Mouse (Mus musculus) lung, postnatal 0 days (tissue): ENCODE measurements at regions not wholly inside any gene's neighbourhood (a gene's known extent, or its start where the extent isn't known, plus 50 kb on each side); places are given as distances from the start of the nearest gene placed in this dataset.

Experiments used
- ATAC-seq: fragments of 200-750 bp; cut with Nextera tagmentation; 2 replicates; pipeline ENCODE4 v1.8.0; 2017; ENCODE audit warnings: moderate library complexity
- DNase-seq: peaks from one replicate; pipeline ENCODE4 v3.0.0-alpha.2; 2016; ENCODE audit warnings: low spot score
- H3K27ac ChIP-seq: fragments of 300-500 bp; sonication (generic); 2 replicates; pipeline ENCODE4 v1.5.1; 2014; ENCODE audit warnings: antibody characterized with exemption, mild to moderate bottlenecking, low read length, mixed read lengths
- H3K27me3 ChIP-seq: fragments of 300-500 bp; sonication (generic); replicated peaks from 2 replicates; pipeline ENCODE4 v1.6.1; 2014; ENCODE audit warnings: low read length, mixed read lengths; ENCODE audit not compliant: insufficient read depth
- H3K36me3 ChIP-seq: fragments of 300-500 bp; sonication (generic); 2 replicates; pipeline ENCODE4 v1.6.1; 2014; ENCODE audit warnings: low read length, mixed read lengths; ENCODE audit not compliant: insufficient read depth
- H3K4me1 ChIP-seq: fragments of 300-500 bp; sonication (generic); 2 replicates; pipeline ENCODE4 v1.6.1; 2014; ENCODE audit warnings: antibody characterized with exemption, low read depth, low read length, mixed read lengths; ENCODE audit not compliant: insufficient read depth
- H3K4me2 ChIP-seq: fragments of 300-500 bp; sonication (generic); replicated peaks from 2 replicates; pipeline ENCODE4 v1.6.1; 2014; ENCODE audit warnings: low read depth, mild to moderate bottlenecking, low read length, moderate library complexity, mixed read lengths
- H3K4me3 ChIP-seq: fragments of 300-500 bp; sonication (generic); 2 replicates; pipeline ENCODE4 v1.5.1; 2014; ENCODE audit warnings: low read depth, low read length
- H3K9ac ChIP-seq: fragments of 300-500 bp; sonication (generic); replicated peaks from 2 replicates; pipeline ENCODE4 v1.6.1; 2014; ENCODE audit warnings: low read depth, mild to moderate bottlenecking
- H3K9me3 ChIP-seq: fragments of 300-500 bp; sonication (generic); 2 replicates; pipeline ENCODE4 v1.6.1; 2016; ENCODE audit warnings: low read length, mixed read lengths
- CTCF ChIP-seq: IDR thresholded peaks from 2 replicates; pipeline ENCODE4 v1.5.1; 2016; ENCODE audit warnings: antibody characterized with exemption, mild to moderate bottlenecking
- EP300 ChIP-seq: IDR thresholded peaks from 2 replicates; pipeline ENCODE4 v1.6.1; 2016; ENCODE audit warnings: antibody characterized with exemption, mild to moderate bottlenecking, control low read depth
- whole genome bisulfite sequencing: fragments of 180-500 bp; shearing (Covaris S2); extraction: QIAGEN DNeasy Blood & Tissue Kit; methylation state at CpG from one replicate; pipeline ENCODE4 v1.1.7; 2014; 5-methylcytosine and 5-hydroxymethylcytosine counted together

DNA sequence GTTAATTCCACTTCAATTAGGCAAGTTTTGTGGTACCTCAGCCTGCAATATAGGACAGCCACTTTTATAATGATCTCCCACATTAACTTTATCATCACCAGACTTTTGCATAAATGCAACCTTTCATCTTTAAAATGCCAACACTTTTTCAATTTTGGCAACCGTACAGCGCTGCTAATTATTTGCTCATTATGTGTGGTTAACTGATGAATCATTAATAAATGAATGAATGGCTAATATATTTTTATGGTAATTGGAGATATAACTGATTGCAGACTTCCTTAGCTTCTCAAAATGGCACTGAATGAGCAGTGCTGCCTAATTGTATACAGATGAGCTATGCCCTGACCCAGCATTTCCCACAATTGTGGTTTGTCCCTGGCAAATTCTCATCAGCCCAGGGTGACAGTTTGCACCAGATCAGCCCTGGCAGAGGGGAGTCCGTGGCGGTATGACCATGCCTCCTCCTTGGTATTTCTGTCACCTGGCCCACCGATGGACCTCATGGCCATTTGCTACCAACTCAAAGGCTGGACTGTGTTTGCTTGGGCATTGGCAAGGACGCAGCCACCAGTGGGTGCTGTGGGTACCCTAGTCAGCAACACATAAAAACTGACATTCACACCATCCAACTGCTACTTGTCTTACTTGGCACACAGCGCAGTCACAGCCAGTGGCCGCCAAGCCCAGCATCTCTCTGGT, 173.7 kb upstream of the Lmo4 start:
- Histone ChIP-seq H3K36me3 (no peaks in the 10 kb centered on the region), H3K4me3 (no peak overlapping the region), H3K4me2 (no peak overlapping the region), H3K27ac (no peak overlapping the region), H3K4me1 (no peaks in the 10 kb centered on the region), H3K9ac (no peak overlapping the region), H3K27me3 (no peaks in the 10 kb centered on the region), H3K9me3 (no peaks in the 10 kb centered on the region)
- 90% methylated on average over 8 of the region's 8 CpGs for WGBS
- no peak for DNase-seq
- TF ChIP-seq CTCF (no peak), EP300 (no peak)
- no peak for ATAC-seq

DNA sequence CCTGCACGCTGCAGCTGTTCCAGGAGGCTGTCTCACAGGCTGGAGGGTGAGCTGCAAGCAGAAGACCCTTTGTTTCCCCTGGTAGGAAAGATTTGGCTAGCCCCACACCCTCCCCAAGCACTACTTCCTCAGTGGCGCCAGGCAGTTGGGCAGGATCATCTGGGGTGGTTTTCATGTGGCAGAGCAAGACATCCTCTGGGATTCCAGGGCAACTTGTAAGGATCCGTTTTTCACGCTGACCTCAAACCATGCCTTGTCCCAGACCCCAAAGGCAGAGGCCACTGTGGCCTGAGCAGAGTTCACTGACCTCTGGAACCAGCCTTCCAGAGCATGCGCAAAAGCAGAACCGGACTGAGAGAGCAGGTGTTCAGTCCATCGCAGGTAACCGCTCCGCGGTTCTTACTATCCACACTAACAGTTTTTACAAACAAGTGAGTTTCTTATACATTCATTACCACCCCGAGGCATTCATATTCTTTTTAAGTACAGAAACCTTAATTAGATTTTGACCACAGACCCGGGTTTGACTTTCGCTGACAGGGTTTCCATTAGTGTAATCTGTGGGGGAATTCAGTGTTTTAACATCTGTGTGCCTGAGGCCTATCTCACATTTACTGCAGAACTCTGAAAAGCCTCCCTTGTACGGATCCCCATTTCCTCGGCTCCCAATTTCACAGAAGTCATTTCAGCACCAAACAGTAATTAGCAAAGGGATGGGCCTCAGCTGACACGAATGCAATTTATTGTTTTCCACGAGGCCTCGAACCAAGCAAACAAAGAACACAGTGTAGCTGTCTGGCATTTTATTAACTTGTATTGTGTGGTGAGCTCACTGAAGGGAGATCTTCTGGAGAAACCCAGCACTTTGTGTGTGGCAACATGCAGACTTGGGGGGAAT, 172.9 kb upstream of the Lmo4 start:
- TF ChIP-seq CTCF (no peak), EP300 (no peak)
- WGBS = 80% methylated on average over 18 of the region's 18 CpGs
- no peak overlapping the region for H3K27ac ChIP-seq
- no peaks in the 10 kb centered on the region for H3K9me3 ChIP-seq
- no peaks in the 10 kb centered on the region for H3K36me3 ChIP-seq
- no peaks in the 10 kb centered on the region for H3K27me3 ChIP-seq
- no peak overlapping the region for H3K4me2 ChIP-seq
- ATAC-seq (no peak), DNase-seq (no peak)
- H3K9ac ChIP-seq = no peak overlapping the region
- no peak overlapping the region for H3K4me3 ChIP-seq
- no peaks in the 10 kb centered on the region for H3K4me1 ChIP-seq

DNA sequence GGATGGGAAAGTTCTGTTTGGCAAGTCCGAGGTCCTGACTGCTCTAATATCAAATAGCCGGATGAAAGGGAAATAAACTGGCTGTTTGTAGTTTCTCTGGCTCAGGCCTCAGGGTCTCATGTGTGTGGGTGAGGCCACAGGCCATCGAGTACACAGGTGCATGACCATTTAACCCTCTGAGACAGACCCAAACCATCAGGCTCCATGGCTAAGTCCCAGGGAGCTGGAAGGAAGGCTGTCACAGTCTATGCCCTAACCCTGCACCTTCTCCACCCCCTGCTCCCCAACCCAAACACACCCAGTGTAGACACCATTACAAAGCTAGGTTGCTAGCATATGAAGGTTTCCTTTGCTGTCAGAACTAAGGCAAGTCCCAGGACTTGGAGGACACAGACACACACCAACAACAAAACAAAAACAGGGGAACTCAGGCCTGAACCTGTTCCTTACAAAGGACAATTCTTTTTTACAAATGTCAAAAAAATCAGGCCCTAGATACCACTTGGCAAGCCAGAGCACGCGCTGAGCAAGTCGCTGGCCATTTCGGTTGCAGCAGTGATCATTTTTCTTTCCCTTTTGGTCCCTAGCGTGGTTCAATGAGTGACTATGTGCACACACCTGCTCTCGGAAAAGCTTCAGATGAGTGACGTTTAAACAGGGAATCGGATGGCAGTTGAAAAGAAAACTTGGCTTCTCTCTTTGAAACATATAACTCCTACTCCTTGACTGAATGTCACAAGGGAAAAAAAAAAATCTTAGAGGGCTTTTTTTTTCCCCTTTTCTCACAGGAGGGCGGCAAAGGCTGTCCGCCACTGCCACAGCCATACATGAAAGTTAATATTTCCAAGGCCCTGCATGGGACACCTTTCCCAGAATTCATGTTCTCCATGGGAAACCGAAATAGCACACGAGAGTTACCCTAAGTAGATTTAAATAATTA, 171.7 kb upstream of the Lmo4 start:
- H3K9ac ChIP-seq = no peak overlapping the region
- no peak overlapping the region for H3K27ac ChIP-seq
- no peaks in the 10 kb centered on the region for H3K9me3 ChIP-seq
- no peaks in the 10 kb centered on the region for H3K27me3 ChIP-seq
- H3K4me1 ChIP-seq = no peaks in the 10 kb centered on the region
- no peak for TF ChIP-seq CTCF
- TF ChIP-seq EP300 = no peak
- no peak overlapping the region for H3K4me2 ChIP-seq
- 73% methylated on average over 15 of the region's 15 CpGs for WGBS
- ATAC-seq (no peak), DNase-seq (no peak)
- no peak overlapping the region for H3K4me3 ChIP-seq
- H3K36me3 ChIP-seq = no peaks in the 10 kb centered on the region

DNA sequence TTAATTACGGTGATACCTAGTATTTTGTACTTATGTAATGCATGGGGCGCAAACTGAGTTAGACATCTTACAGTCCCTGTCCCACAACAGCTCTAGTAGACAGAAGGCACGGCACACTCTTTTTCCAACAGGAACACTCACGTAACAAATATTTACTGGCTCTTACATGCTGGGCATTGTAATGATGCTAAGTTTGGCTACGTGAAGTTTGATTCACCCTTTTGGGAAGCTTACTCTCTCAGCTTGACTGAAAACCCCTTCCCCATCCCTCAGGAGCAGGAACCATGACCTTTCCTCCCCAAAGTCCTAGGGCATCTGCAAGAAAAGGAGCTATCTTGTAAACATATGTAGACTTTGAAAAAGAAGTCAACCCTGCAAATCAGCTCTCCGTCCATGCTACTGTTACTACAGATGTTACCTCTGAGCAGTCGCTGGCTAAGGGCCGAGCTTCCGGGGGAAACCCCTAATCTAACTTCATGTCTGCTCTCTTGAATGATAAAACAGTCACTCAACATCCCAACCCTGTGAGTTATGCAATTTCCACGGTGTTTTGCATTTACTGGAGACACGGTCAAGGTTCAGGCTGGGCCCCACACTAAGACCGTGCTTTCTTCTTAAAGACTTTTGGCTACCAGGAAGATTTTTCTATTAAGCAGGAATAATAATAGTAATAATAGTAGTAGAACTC, 170.8 kb upstream of the Lmo4 start:
- TF ChIP-seq EP300 = no peak
- no peak for TF ChIP-seq CTCF
- Histone ChIP-seq H3K9me3 (no peaks in the 10 kb centered on the region), H3K36me3 (no peaks in the 10 kb centered on the region), H3K27ac (no peak overlapping the region), H3K9ac (no peak overlapping the region), H3K4me3 (no peak overlapping the region), H3K4me1 (no peaks in the 10 kb centered on the region), H3K4me2 (no peak overlapping the region), H3K27me3 (no peaks in the 10 kb centered on the region)
- no peak for DNase-seq
- WGBS = 59% methylated on average over 12 of the region's 12 CpGs
- ATAC-seq = no peak

- 62% methylated on average over 4 of the region's 4 CpGs for WGBS
- H3K27me3 ChIP-seq = no peaks in the 10 kb centered on the region
- no peak overlapping the region for H3K4me2 ChIP-seq
- no peaks in the 10 kb centered on the region for H3K9me3 ChIP-seq
- no peak overlapping the region for H3K9ac ChIP-seq
- no peak overlapping the region for H3K27ac ChIP-seq
- no peak overlapping the region for H3K4me3 ChIP-seq
- no peaks in the 10 kb centered on the region for H3K36me3 ChIP-seq
- H3K4me1 ChIP-seq = no peaks in the 10 kb centered on the region
- ATAC-seq = no peak
- DNase-seq = no peak
- TF ChIP-seq EP300 (no peak), CTCF (no peak)
These were observed 163.3 kb upstream of the Lmo4 start for GRCm38 (mm10) chr3:144368300-144368699.
